Mouse (Mus musculus): ENCODE results near the gene Dnaic2. TPM values are rescaled to one million over a fixed set of nuclear protein-coding genes. Genes with fewer than 3 reads are reported as not detected.

The Dnaic2 gene
- polyA plus RNA-seq, 1 experiment: 1.9 TPM

- no peak for TF ChIP-seq POLR2A (IDR thresholded peaks at IDR 0.05; ENCODE audit: control insufficient read depth, extremely low read depth, insufficient read depth, low read length, poor library complexity)
- no peak for TF ChIP-seq CTCF (IDR thresholded peaks at IDR 0.05; ENCODE audit: borderline replicate concordance, control insufficient read depth, extremely low read depth, insufficient read depth, low read length, poor library complexity)
- no peaks in the 10 kb centered on the region for H3K27me3 ChIP-seq (ENCODE audit: control insufficient read depth, insufficient read depth, low read length)
- H3K36me3 ChIP-seq (ENCODE audit: control insufficient read depth, insufficient read depth, low read length): no peaks in the 10 kb centered on the region
- H3K27ac ChIP-seq (ENCODE audit: control insufficient read depth, insufficient read depth, low read length): no peak overlapping the region
- H3K4me1 ChIP-seq (replicated peaks; ENCODE audit: control insufficient read depth, insufficient read depth, low read length): peaks cover 16% of the 10 kb centered on the region
- no peak overlapping the region for H3K4me3 ChIP-seq (ENCODE audit: control insufficient read depth, insufficient read depth, low read length)
- 96% methylated on average over 3 of the region's 3 CpGs for WGBS
- DNase-seq: no peak
These were observed 38.5 kb upstream of the Dnaic2 start for GRCm38 (mm10) chr11:114688729-114689128.

GRCm38 (mm10) chr11:114690192-114690591, 37.0 kb upstream of the Dnaic2 start:
- Histone ChIP-seq H3K36me3 (ENCODE audit: control insufficient read depth, insufficient read depth, low read length) (no peaks in the 10 kb centered on the region), H3K27ac (ENCODE audit: control insufficient read depth, insufficient read depth, low read length) (no peak overlapping the region), H3K27me3 (ENCODE audit: control insufficient read depth, insufficient read depth, low read length) (no peaks in the 10 kb centered on the region), H3K4me3 (ENCODE audit: control insufficient read depth, insufficient read depth, low read length) (no peak overlapping the region), H3K4me1 (replicated peaks; ENCODE audit: control insufficient read depth, insufficient read depth, low read length) (peaks cover 7% of the 10 kb centered on the region)
- WGBS: 97% methylated on average over 15 of the region's 15 CpGs
- TF ChIP-seq POLR2A (IDR thresholded peaks at IDR 0.05; ENCODE audit: control insufficient read depth, extremely low read depth, insufficient read depth, low read length, poor library complexity) (no peak), CTCF (IDR thresholded peaks at IDR 0.05; ENCODE audit: borderline replicate concordance, control insufficient read depth, extremely low read depth, insufficient read depth, low read length, poor library complexity) (no peak)
- no peak for DNase-seq

GRCm38 (mm10) chr11:114691454-114692182, 35.6 kb upstream of the Dnaic2 start:
- Histone ChIP-seq H3K27ac (ENCODE audit: control insufficient read depth, insufficient read depth, low read length) (no peak overlapping the region), H3K36me3 (ENCODE audit: control insufficient read depth, insufficient read depth, low read length) (no peaks in the 10 kb centered on the region), H3K27me3 (ENCODE audit: control insufficient read depth, insufficient read depth, low read length) (no peaks in the 10 kb centered on the region), H3K4me1 (replicated peaks; ENCODE audit: control insufficient read depth, insufficient read depth, low read length) (no peaks in the 10 kb centered on the region; the same call in 1 of the 2 replicates), H3K4me3 (ENCODE audit: control insufficient read depth, insufficient read depth, low read length) (no peak overlapping the region)
- TF ChIP-seq CTCF (IDR thresholded peaks at IDR 0.05; ENCODE audit: borderline replicate concordance, control insufficient read depth, extremely low read depth, insufficient read depth, low read length, poor library complexity) (no peak), POLR2A (IDR thresholded peaks at IDR 0.05; ENCODE audit: control insufficient read depth, extremely low read depth, insufficient read depth, low read length, poor library complexity) (no peak)
- WGBS: 88% methylated on average over 6 of the region's 6 CpGs
- DNase-seq: no peak

- no peaks in the 10 kb centered on the region for H3K36me3 ChIP-seq (ENCODE audit: control insufficient read depth, insufficient read depth, low read length)
- DNase-seq: no peak
- 81% methylated on average over 7 of the region's 7 CpGs for WGBS
These were observed 34.6 kb upstream of the Dnaic2 start for GRCm38 (mm10) chr11:114692601-114693000.

GRCm38 (mm10) chr11:114693456-114693855, 33.8 kb upstream of the Dnaic2 start:
- Histone ChIP-seq H3K27ac (ENCODE audit: control insufficient read depth, insufficient read depth, low read length) (no peak overlapping the region), H3K36me3 (ENCODE audit: control insufficient read depth, insufficient read depth, low read length) (no peaks in the 10 kb centered on the region), H3K4me3 (ENCODE audit: control insufficient read depth, insufficient read depth, low read length) (no peak overlapping the region), H3K4me1 (replicated peaks; ENCODE audit: control insufficient read depth, insufficient read depth, low read length) (no peaks in the 10 kb centered on the region; the same call in 1 of the 2 replicates), H3K27me3 (ENCODE audit: control insufficient read depth, insufficient read depth, low read length) (no peaks in the 10 kb centered on the region)
- DNase-seq: no peak
- WGBS: 94% methylated on average over 6 of the region's 6 CpGs
- TF ChIP-seq CTCF (IDR thresholded peaks at IDR 0.05; ENCODE audit: borderline replicate concordance, control insufficient read depth, extremely low read depth, insufficient read depth, low read length, poor library complexity): no peak
- TF ChIP-seq POLR2A (IDR thresholded peaks at IDR 0.05; ENCODE audit: control insufficient read depth, extremely low read depth, insufficient read depth, low read length, poor library complexity): no peak

More at GRCm38 (mm10) chr11:114692601-114693000, 34.6 kb upstream of the Dnaic2 start:
- no peaks in the 10 kb centered on the region; the same call in 1 of the 2 replicates for H3K4me1 ChIP-seq (replicated peaks; ENCODE audit: control insufficient read depth, insufficient read depth, low read length)
- TF ChIP-seq CTCF (IDR thresholded peaks at IDR 0.05; ENCODE audit: borderline replicate concordance, control insufficient read depth, extremely low read depth, insufficient read depth, low read length, poor library complexity) (no peak), POLR2A (IDR thresholded peaks at IDR 0.05; ENCODE audit: control insufficient read depth, extremely low read depth, insufficient read depth, low read length, poor library complexity) (no peak)
- H3K4me3 ChIP-seq (ENCODE audit: control insufficient read depth, insufficient read depth, low read length): no peak overlapping the region
- H3K27me3 ChIP-seq (ENCODE audit: control insufficient read depth, insufficient read depth, low read length): no peaks in the 10 kb centered on the region
- H3K27ac ChIP-seq (ENCODE audit: control insufficient read depth, insufficient read depth, low read length): no peak overlapping the region

GRCm38 (mm10) chr11:114694451-114694850, 32.8 kb upstream of the Dnaic2 start:
- TF ChIP-seq POLR2A (IDR thresholded peaks at IDR 0.05; ENCODE audit: control insufficient read depth, extremely low read depth, insufficient read depth, low read length, poor library complexity) (no peak), CTCF (IDR thresholded peaks at IDR 0.05; ENCODE audit: borderline replicate concordance, control insufficient read depth, extremely low read depth, insufficient read depth, low read length, poor library complexity) (no peak)
- WGBS: 92% methylated on average over 2 of the region's 2 CpGs
- H3K4me1 ChIP-seq (replicated peaks; ENCODE audit: control insufficient read depth, insufficient read depth, low read length): peaks cover 4% of the 10 kb centered on the region
- H3K27ac ChIP-seq (ENCODE audit: control insufficient read depth, insufficient read depth, low read length): no peak overlapping the region
- no peak overlapping the region for H3K4me3 ChIP-seq (ENCODE audit: control insufficient read depth, insufficient read depth, low read length)
- H3K36me3 ChIP-seq (ENCODE audit: control insufficient read depth, insufficient read depth, low read length): no peaks in the 10 kb centered on the region
- H3K27me3 ChIP-seq (ENCODE audit: control insufficient read depth, insufficient read depth, low read length): no peaks in the 10 kb centered on the region
- DNase-seq: no peak
